Mouse (Mus musculus) frontal cortex, postnatal 25 days (tissue): ENCODE results near the gene Gm17268.
A peak's percentile ranks its signal among the peaks of the same experiment; 100 is the strongest.

Experiments
- DNase-seq, 2 experiments: peaks; one replicate each; pipeline ENCODE4 v3.0.0; 2022; ENCODE audit warnings: low spot score in 2 of 2

The Gm17268 gene

DNA sequence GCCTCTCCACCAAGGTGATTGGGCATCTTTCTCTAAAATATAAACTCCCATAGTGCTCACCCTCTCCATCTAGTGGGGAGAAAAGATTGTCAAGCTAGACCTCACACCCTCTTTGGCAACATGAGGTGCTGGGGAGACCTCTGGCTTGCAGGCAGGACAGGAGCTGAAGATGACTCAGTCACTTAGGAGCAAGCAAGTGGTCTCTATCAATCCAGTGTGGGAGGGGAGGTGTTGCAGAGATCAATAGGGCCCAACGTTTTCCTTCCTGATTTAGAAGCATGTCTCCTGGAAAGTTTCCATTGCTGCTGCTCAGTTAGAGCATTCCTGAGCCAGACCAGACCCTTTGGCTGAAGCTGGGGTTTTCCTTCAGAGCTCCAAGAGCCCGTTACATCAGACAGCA lies at the start of gene Gm17268:
Gm17268 (minus strand) TSS at position 28 of the 400 bp plus-strand sequence.
- DNase-seq: no peak

DNA sequence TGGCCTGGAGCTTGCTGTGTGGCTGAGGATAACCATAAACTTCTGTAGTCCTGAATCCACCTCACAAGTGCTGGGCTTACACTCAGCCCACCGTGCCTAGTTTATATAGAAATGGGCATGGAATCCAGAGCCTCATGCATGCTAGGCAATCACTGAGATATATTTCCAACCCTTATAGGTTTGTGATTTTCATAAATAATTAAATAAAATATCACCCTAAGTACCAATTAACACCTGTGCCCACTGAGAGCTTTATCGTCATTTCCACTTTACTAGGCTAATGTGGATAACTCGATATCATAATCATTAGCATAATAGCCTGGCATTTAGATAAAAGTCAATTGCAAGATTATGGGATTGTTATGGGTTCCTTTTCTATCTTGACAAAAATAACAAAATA lies 46.0 kb upstream of the Gm17268 start:
- no peak for DNase-seq

DNA sequence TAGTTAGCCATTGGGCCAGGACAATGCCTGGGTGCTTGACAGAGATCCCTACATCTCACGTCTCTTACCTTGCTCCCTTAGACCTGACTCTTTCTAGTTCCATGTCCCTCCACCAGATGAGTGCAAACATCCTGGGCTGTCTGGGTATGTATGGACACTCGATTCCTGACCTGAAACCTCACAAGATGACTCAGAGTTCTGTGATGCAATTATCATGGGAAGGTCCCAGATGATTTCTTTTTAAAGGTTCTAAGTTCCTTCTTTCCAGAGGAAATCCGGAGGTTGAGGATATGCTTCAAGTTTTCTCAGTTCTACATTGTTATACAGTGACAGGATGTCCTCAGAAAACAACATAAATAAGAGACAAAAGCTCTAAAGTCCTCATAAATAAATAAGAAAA lies 42.5 kb upstream of the Gm17268 start:
- DNase-seq: no peak

DNA sequence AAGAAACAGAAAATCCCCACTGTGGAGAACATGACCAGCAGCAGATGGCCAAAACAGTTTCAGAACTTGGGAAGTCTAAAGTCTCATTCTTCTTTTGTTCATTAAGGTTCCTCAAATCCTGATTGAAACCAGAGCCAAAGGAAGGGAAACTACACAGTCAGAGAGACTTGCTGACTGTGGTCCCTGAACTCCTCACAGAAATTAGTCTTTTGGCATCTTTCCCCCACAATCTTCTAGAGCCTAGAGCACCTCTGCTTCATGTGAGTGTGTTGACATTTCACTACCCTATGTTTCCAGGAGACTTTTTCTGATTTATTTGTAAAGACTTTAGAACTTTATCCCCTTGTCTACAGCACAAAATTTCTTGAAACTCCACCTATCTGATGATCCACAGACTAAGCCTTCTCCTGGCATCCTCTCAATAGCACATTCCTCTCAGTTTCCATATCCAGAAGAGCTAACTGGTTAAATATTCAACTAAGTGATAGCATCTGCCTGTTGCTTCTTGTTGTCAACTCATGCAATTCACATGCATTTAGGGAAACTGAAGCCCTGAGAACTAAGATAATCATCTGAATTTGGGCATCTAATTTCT lies 39.9 kb upstream of the Gm17268 start:
- DNase-seq: no peak

DNA sequence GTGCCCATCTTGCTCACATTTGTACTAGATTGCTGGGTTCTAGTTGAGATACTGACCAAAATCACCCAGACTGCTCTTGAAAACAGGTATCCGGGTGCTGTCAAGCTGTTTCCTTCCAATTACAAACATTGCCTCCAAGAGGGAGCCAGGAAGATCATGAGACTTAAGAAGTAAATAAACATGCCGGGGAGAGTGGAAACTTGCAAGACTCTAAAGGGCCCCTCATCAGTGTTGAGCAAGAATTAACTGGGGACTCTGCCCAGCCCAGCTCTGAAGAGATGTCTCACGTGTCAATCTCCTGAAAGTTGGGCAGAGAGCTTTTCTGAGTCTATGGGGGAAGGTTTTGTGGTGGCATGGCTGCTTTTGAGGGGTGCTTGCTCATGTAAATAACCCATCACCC lies 38.7 kb upstream of the Gm17268 start:
- DNase-seq: no peak

DNA sequence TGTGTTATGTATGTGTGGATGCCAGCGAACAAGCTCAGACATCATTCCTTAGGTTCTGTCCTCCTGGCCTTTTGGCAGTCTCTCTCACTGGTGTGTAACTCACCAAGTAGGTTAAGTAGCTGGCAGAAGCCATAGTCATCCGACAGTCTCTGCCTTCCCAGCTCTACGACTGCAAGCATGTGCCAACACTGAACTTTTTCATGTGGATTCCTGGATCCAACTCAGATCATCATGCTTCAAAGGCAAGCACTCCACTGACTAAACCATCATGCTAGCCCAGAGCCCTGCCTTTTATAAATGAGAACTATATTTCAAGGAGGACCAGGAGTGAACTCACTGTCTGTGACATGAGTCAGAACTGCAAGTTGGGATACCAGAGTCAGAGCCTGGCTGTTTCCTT lies 35.3 kb upstream of the Gm17268 start:
- DNase-seq: no peak

DNA sequence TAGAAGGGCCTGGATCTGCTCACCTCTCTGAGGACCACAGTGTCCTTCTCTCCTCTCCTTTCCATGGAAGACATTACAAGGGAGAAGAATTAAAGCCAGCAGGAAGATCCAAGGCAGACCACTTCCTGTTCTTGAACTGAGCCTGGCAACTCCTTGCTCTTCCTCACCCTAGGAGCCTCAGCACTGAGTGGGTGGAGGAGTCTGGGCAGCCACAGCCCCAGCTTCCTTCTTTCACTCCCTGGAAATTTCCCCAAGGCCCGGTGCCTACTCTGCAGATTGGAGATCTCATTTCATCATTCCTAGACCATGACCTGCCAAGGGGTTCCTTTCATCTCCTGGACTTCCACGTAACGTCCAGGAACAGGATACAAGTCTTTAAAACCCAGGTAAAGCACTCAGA lies 34.6 kb upstream of the Gm17268 start:
- no peak for DNase-seq

DNA sequence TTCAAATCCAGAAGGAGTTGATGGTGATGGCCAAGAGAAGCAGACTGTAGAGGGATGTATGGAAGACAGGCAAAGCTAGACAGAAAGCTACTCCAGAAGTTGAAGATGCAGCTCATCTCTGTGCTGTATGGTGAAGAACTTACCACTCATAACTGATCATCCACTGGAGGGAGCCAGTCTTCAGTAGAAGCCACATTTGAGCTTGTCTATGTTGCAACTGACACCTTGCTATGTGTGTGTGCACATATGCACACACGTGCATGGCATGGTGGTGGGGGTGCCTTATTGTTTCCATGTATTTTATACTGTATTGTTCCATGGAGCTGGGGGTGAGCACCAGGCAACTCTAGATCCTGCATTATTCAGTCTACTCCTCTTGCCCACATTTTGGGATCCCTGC lies 34.0 kb upstream of the Gm17268 start:
- no peak for DNase-seq

DNA sequence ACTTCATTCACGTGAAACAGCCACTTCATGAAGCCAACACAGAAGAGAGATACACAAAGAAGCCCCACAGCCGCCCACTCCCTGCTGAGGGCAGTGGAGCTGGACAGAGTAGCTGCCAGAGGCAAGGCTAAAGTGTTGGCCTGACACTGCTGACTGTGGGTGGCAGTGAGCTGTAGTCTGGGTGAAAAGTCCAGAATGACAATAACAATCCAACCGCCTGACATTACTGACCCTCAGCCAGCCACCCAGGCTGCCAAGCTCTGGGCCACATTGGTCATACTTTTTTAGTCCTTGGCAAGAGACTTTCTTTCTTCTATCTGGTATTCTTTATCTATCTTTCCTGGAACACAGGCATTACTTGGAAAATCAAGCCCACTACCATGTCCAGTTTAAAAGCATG lies 32.7 kb upstream of the Gm17268 start:
- no peak for DNase-seq

DNA sequence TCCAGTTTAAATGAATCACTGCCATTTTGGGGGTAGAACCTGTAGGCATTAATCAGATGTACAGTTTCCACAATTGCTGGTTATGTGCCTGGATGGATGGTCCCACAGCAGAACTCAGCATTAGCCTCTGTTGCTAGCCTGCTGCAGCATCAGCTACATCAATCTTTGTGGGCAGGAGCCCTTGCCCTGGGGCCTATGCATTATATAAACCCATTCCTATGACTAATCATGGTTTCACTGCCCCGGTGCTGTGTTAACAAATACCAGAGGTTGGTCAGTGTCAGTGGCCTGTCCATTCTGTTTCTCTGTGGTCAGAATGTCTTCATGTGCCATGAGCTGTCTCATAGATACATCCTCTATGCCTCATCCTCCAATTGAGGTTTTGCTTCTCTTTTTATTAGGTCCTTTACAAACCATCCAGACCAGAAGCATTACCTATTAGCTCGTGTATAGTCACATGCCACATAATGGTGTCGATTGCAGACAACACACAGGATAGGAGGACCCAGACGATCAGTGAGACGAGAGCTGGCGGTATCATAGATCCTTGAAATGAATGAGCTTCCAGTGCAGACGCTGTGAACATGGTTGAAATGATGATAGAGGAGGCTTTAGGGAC lies 28.7 kb upstream of the Gm17268 start:
- DNase-seq: no peak

DNA sequence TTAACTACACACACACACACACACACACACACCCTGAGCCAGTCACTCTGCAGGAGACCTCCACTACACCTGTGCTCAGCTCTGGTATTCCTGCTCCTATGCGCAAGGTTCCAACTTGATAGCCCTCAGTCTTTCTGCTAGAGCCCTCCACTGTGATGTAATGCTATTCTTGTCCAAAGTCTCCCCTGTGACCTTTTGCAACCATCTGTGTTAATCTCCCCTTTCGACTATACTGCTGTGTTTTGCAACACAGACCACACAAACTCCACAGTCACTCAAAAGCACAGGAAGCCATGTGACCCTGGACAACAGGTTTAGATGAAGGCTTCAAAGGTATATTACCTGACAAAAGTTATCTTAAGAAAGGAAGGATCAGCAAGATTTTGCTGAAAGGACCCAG lies 25.1 kb upstream of the Gm17268 start:
- no peak for DNase-seq

DNA sequence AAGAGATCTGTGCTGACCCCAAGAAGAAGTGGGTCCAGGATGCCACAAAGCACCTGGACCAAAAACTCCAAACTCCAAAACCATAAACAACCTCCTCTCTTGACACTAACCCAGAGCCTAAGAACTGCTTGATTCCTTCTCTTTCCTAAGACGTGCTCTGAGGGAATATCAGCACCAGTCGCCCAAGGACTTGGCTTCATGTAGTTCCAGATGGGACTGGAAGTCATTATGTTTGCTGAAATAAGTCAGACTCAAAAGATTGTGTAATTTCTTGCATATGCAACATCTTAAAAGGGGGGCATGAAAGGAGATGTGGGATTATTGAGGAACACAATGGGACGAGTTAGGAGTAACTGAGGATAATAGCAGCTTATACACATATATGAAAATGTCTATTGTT lies 23.9 kb upstream of the Gm17268 start:
- DNase-seq: no peak

DNA sequence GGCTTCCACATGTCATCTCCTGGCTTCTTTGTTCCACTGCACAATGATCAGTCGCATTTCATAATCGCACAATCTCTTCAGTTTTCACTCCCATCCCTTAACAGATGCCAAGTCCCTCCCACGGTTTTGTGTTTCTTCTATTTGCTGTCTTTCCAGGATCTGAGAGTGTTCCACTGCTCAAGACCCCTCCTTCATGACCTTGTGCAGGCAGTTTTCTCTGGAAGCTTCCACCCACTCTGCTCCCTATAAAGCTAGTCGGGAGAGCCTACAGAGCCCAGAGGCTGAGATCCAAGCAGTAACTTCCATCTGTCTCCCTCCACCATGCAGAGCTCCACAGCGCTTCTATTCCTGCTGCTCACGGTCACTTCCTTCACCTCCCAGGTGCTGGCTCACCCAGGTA lies 19.3 kb upstream of the Gm17268 start, which contains the start of gene Ccl11:
Ccl11 (plus strand) TSS at position 178 of the 400 bp plus-strand sequence.
- DNase-seq: no peak

DNA sequence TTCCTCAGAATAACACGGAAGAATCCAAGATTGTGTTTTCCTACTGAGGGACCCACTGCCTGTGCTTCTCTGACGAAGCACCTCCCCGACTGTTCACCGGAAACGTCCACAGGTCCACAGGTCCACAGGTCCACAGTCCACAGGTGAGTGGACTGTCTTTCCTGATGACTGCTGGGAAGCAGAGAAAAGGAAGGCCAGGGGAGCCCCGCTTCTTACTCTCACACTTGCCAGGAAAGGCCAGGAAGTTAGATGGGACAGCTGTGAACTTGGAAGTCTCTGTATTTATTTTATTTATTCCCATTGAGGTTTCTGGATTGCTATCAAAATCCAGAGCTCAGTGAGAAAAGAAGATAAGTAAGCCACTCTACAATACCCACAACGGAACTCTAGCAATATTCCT lies 15.5 kb upstream of the Gm17268 start:
- no peak for DNase-seq

DNA sequence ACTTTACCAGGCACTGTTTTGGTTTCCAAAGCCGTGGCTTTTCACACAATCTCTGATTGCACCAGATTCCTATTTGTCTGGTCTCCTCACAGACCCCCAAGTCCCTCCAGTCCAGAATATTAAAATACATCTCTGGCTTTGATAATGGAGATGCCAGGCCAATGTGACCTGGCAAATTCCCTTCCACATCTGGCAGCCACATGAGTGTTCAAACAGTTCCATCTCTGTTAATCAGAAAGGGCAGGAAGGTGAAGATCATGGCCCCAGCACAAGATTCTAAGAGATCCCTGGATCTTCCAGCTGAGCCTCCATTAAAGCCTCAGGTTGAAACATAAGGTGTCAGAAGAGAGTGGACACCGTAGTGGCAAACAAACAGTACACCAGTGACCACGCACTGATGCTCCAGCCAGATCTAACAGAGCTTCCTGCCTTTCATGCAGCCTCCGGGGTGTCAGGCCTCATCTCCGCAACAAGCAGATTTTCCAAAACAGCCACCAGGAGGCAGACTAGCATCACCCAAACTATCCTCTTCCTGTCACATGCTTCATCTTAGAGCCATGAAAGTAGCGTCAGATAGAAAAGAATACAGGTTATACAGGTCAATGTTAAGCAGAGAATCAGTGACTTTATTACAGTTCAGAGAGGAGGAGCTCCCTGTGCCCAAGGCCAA lies 9.5 kb upstream of the Gm17268 start:
- DNase-seq: no peak

DNA sequence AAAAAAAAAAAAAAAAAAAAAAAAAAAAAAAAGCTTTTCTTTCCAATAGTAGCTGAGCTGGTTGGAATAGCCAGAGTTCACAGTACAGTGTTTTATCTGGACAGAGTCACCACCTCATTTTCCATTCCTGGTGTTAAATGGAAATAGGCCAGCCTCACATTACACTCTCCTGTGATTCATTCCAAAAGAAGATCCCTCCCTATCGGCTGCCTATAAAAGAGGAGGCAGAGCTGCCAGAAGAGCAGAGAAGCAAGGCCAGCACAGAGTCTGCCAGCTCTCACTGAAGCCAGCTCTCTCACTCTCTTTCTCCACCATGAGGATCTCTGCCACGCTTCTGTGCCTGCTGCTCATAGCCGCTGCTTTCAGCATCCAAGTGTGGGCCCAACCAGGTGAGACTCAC lies 7.1 kb upstream of the Gm17268 start, which contains the start of gene Ccl7:
Ccl7 (plus strand) TSS at position 242 of the 400 bp plus-strand sequence.
- no peak for DNase-seq

DNA sequence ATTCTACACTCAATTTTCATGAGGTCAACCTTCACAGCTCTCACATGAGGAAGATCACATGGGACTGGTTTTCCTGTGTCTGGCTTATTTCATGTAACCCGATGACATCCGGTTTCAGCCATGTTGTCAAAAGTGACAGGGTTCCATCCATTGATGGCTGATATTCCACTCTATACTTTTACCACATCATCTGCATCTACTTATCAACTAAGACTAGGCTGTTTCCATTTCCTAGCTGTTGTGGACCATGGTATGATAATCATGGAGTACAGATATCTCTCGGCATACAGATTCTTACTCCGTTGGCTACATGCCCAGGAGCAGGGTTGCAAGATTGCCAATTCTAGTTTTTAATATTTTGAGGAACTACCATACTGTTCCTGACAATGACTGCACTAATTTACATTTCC lies 3.3 kb upstream of the Gm17268 start:
- no peak for DNase-seq

DNA sequence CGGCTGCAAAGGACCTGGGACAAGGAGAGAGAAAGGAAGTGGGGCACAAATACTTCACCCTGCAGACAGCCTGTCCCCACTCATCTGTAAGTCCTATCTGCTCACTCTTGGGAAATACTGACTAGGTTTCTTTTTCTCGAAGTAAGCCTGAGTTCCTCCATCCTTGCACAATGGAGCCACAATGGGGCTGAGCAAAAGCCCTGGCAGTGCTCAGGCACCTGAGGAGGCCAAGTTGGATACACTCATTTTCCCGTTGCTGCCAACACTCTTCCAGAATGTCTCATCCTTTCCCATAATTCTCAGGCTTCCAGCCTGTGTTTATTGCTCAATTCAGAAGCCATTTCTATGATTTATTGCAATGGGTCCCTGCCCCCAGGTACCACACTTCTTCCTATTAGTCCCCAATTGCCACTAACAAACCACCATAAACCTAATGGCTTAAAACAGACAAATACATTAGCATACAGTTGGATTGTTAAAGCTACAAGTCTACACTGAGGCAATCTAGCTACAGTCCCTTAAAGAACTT lies 834 bp upstream of the Gm17268 start:
- no peak for DNase-seq

DNA sequence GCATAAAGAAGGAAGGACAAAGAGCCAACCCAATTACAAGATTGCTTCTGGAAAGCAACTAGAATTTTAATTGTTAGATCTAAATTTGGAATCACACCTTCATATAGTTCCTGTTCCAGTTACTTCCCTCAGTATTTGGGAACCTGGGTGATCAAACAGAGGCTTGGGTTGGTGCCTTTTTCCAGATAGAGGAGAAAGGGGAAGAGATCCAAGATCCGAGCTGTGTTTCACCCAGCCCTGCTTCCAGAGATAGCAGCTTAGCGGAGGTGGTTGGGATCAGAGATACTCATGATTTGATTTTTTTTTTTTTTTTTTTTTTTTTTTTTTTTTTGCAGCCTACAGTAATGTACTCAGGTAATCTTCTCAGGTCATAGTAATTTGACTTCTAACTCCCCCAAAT lies 2.5 kb downstream of the Gm17268 start:
- no peak for DNase-seq

DNA sequence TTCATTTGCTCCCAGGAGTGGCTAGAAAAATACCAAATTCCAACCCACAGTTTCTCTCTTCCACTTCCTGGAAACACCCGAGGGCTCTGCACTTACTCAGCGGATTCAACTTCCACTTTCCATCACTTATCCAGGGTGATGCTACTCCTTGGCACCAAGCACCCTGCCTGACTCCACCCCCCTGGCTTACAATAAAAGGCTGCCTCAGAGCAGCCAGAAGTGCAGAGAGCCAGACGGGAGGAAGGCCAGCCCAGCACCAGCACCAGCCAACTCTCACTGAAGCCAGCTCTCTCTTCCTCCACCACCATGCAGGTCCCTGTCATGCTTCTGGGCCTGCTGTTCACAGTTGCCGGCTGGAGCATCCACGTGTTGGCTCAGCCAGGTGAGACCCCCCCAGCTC lies 3.0 kb downstream of the Gm17268 start, which contains the start of gene Ccl2:
Ccl2 (plus strand) TSS at position 216 of the 400 bp plus-strand sequence.
- peak in 1 of 2 experiments; percentile 15 for DNase-seq

DNA sequence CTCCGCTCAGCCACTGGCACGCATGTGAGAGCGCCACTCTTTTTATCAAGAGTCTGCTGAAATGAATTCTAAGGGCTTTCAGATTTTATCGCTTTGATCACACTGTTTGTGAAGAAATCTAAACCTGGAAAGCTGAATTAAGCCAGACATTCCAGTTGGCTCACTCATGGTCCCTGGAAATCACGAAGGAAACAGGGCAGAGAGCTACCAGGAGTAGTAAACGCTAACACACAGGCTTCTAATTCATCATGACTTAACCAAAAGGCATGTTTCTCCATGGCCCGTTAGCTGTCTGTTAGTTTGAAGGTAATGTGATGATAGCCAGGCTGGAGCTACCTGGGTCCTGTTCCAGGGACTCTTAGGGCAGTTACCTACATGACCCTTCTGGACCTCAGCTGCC lies 3.9 kb downstream of the Gm17268 start:
- no peak for DNase-seq

DNA sequence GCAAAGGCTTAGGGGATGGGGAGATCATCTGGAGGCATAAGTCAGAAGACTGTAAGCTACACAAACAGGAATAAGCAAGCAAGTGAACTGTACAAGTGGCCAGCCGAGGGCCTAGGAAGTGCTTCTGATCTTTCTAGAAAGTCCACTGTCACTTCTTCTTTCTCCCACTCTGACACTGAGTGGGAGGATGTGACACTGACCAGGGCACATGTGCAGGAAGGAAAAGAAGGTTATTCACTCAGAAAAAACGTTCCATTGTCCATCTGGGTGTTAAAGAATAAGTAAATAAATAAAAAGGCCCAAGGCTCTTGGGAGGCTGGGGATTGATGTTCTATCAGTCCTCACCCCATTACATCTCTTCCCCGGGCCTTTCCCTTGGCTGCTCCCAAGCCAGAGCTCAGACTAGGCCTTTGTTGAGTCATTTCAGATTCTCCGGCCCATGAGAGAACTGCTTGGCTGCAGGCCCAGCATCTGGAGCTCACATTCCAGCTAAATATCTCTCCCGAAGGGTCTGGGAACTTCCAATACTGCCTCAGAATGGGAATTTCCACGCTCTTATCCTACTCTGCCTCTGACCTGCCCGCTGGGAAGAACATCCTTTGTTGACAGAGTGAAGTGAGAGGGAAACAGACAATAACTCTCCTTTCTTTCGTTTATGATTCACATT lies 5.6 kb downstream of the Gm17268 start:
- DNase-seq: no peak
